Mouse (Mus musculus): ENCODE measurements around the gene Myo10.

GRCm38 (mm10) chr15:25720263-25720662, 97.9 kb downstream of the Myo10 start:
- TF ChIP-seq CTCF (IDR thresholded peaks at IDR 0.05; ENCODE audit: extremely low read depth, insufficient read depth, low read length) (no peak), POLR2A (IDR thresholded peaks at IDR 0.05; ENCODE audit: extremely low read depth, insufficient read depth, low read length) (no peak)

All from cortical plate, adult 2 months (tissue).